Mouse (Mus musculus) heart, embryonic 16.5 days (tissue): ENCODE measurements around the gene Lrp1. TPM values are rescaled to one million over a fixed set of nuclear protein-coding genes. Genes with fewer than 3 reads are reported as not detected.

Experiments used
- polyA plus RNA-seq: library from polyadenylated mRNA; unstranded; fragments of >200 nt; fragmentation: Nextera tagmentation; extraction: Ambion mirVana; gene quantifications from 2 replicates; pipeline ENCODE4 v1.2.1, GENCODE M21; 2015

Gene Lrp1
- polyA plus RNA-seq, 1 experiment from 2014 or later, result 33.4 TPM

Other genes starting within 250 kb of the Lrp1 start
- 22.6 and 29.9 TPM in 2 replicates for gene R3hdm2, start 240.8 kb downstream of the Lrp1 start, polyA plus RNA-seq
- 0.46 and 0.84 TPM in 2 replicates for gene Stac3, start 119.5 kb downstream of the Lrp1 start, polyA plus RNA-seq
- 59.8 and 72.0 TPM in 2 replicates for gene Ndufa4l2, start 106.2 kb downstream of the Lrp1 start, polyA plus RNA-seq
- gene Shmt2, start 98.7 kb downstream of the Lrp1 start, polyA plus RNA-seq, result 127 and 132 TPM in 2 replicates
- 1.2 and 1.4 TPM in 2 replicates for gene Nxph4, start 86.6 kb downstream of the Lrp1 start, polyA plus RNA-seq
- gene Stat6, start 21.8 kb upstream of the Lrp1 start, polyA plus RNA-seq, result 36.1 and 36.7 TPM in 2 replicates
- 8.3 and 8.7 TPM in 2 replicates for gene Nemp1, start 45.8 kb upstream of the Lrp1 start, polyA plus RNA-seq
- gene Nab2, start 47.4 kb upstream of the Lrp1 start, polyA plus RNA-seq, result 10.9 and 12.7 TPM in 2 replicates
- 0.21 and 1.8 TPM in 2 replicates for gene Myo1a, start 84.0 kb upstream of the Lrp1 start, polyA plus RNA-seq
- 0.74 TPM in 1 of 2 replicates, not detected in the other for gene Tac2, start 103.3 kb upstream of the Lrp1 start, polyA plus RNA-seq
- gene Zbtb39, start 118.4 kb upstream of the Lrp1 start, polyA plus RNA-seq, result 1.4 and 1.6 TPM in 2 replicates
- 16.1 and 19.0 TPM in 2 replicates for gene Gpr182, start 130.6 kb upstream of the Lrp1 start, polyA plus RNA-seq
- gene Rdh1, start 138.6 kb upstream of the Lrp1 start, polyA plus RNA-seq, result not detected in 2 replicates
- not detected in 2 replicates for gene Rdh16f1, start 138.6 kb upstream of the Lrp1 start, polyA plus RNA-seq
- gene Rdh9, start 155.2 kb upstream of the Lrp1 start, polyA plus RNA-seq, result 0.09 and 0.24 TPM in 2 replicates
- not detected in 2 replicates for gene Rdh16, start 180.0 kb upstream of the Lrp1 start, polyA plus RNA-seq
- not detected in 2 replicates for gene Rdh19, start 228.8 kb upstream of the Lrp1 start, polyA plus RNA-seq
- not detected in 2 replicates for gene Rdh16f2, start 245.3 kb upstream of the Lrp1 start, polyA plus RNA-seq